Mouse (Mus musculus) frontal cortex, postnatal 25 days (tissue): ENCODE results near the gene Dlx3.

Source experiments
- DNase-seq, 2 experiments: peaks; one replicate each; pipeline ENCODE4 v3.0.0; 2022; ENCODE audit warnings: low spot score in 2 of 2

Dlx3 gene

DNA sequence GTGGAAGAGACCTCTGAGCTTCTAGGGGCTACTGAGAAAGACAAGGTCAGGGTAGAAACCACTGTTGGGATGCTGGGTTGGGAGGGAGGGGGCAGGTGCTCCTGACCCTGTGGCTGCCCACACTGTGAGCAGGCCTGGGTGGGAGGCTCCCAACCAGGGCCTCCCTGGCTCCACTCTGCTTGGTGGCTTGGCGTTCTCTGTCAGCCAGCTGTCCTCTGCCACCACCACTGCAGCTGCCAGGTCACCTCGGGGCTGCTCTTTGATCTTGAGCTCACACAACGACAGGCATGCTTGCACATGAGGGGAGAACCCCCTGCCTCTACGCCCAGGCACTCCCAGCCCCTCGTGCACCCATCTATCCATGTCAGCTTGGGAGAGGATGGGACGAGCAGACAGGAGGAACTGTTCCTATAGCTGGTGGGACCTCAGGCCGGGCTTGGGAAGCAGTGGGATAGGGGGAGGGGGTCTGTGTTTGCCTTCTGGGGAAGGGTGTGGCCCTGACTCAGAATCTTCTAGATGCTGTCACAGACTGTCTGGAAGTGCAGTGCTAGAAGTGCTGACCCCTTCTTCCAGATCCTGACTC is 5.5 kb downstream of the Dlx3 start:
- DNase-seq, result no peak

DNA sequence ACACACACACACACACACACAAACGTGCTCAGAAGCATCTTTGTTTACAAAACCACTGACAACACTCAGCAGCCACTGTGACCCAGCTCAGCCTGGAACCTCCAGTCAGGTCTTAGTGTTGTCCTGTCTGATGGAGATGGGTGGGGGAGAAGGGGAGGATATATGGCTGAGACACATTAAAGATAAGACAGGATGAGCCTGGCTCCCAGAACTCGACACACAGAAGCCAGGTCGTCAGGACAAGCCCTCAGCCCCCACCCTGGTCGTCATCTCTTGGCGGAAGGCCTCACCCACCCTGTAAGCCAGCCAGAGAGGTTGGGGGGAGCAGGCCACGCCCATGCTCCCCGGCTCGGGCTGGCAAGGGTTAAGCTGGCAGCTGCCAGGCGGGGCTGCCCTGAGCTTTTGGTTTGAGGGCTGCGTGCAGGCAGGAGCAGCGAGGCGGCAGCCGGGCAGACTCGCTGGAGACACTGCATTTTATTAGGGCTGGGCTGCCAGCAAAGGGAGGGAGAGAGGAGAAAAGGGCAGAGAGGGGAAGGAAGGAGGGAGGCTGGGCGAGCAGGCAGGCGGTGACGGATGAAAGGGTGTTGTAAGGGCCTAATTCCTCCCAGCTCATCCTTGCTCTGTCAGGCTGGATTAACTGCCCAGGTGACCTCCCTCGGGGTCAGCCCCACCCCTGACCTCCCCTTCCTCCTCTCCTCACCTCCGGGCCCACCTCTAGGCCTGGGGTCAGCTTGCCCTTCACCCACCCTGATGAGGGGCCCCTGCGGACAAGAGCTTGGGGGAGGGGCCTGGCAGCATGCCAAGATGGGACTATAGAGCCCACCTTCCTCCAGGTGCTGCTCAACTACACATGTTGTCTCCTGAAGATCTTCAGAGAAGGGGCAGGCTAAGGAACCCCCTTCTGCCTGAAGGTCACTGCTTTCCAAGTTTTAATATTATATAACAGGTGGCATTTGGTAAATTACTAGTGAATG is 6.6 kb downstream of the Dlx3 start:
- DNase-seq, result no peak

DNA sequence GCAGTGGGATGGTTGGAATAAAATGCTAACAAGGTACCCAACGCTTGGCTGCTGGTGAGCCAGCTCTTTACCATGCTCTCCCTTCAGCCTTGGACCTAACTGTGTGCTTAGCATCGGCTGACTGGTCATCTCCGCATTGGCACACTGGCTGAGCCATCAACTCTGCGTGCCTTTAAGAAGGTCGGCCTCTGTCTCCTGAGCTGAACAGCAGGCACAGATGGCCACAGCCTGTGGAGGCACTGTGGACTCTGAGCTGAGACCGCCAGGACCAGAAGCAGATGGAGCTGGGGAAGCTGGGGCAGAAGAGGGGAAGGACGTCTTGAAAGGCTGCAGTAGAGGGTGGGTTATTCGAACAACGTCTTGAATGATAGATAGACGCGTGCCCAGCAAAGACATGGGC is 8.4 kb downstream of the Dlx3 start:
- no peak for DNase-seq

DNA sequence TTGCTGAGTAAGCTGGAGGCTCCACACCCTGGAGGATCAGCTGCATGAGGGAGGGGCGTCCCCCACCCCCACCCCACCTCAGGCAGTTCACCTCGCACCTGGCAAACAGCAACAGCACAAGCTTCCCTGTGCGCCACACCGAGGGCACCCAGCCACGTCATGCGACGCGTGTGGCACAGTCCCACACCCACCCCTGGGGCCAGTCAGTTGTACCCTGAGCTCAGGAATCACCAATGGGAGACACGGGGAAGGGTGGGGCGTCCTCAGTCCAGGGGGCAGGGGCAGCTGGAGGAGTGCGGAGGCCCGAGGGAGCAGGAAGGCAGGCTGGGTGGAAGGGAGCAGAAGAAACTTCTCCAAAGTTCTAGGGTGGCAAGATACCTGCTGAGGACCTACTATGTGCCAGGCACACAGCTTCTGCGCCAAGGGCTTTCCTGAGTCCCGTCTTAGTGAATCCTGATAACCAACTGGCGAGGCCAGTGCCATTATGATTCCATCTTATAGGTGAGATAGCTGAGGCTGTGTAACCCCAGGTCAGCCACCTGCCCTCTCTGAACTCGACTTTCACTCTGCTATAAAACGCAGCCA is 10.8 kb downstream of the Dlx3 start:
- DNase-seq, result no peak

DNA sequence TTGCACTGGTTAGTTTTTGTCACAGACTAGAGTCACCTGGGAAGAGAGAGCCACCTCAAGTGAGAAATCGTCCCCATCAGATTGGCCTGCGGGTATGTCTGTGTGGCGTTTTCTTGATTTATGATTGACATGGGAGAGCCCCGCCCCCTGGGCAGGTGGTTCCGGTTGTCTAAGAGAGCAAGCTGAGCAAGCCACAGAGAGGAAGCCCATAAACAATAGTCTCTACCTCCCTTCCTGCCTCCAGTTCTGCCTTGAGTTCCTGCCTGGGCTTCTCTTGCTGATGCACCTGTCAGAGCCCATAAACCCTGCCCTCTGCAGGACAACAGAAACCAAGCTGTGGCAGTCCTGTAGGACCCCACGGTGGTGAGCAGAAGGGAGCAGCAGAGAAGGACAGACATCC is 13.4 kb downstream of the Dlx3 start:
- DNase-seq, result no peak

DNA sequence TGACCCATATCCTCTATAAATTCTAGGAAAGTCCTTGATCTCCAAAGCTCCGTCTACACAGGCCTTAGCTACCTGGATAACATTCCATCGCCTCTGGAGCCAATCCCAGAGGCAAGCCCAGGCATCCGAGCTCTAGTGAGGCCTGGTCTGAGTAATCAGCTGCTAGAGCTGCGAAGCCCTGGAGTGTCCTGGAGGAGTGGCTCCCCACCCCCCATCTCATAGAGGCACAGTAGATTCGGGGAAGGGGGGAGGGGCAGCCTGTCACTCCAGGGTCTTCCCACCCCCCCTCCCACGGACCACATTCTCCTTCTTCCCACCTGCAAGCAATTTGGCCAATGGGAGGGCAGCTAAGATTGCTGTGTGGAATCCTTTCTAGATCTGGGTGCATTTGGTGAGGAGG is 17.4 kb downstream of the Dlx3 start:
- DNase-seq, result no peak

DNA sequence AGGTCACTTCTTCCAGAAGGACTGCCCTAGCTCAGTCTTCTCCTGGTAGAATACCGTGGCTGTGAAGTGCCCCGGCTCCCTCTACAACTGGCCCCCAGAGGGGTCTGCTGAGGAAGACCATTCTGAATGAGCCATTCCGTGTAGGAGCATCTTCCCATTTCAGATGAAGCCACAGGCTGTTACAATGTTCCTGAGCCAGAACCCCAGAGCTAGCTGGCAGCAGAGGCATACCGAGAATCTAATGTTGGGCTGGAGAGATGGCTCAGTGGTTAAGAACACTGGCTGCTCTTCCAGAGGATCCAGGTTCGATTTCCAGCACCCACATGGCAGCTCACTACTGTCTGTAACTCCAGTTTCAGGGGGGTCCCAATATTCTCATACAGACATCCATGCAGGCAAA is 20.0 kb downstream of the Dlx3 start:
- DNase-seq, result no peak

DNA sequence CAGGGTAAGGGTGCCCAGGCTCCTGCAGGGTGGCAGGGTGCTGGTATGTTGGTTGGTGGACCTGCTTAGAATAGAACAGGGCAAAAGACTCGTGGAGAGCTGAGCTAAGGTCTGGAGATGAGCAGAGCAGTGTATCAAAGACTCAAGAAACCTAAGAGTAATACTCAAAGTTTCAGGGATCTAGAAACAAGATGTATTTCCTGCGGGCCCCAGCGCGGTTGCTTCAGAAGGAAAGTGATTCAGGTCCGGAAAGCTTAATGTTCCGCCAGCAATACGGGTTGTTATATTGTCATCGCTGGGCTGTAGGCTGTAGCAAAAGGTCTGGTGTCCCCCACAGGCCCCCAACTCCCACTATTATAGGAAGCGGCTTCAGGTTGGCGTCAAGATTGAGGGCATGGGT is 22.3 kb downstream of the Dlx3 start:
- DNase-seq, result no peak

DNA sequence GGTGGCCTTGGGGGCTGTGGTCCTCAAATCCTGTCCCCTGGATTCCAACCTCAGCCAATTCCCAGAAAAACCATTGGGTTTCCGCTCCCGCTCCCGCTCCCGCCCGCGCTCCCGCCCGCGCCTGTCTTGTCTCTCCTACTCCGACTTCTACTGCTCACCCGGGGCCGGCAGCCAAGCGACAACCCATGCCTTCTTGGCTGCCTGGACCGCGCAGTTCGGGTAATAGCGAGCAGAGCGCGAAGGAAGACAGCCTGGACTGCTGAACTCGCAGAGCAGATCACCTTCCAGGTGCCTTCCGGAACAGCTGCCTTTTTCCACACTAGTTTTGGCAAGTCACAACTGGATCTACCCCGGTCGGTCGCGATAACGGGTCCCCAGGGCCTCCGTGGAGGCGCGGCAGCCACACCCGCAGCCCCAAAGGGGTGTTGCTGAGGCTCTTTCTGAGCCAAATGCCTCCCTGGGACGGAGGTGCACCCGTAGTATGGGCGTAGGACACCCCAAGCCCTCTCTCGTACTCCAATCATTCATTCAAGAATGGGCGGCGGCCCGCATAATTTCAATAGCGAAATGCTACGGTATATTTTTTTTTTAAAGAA is 23.2 kb downstream of the Dlx3 start:
- DNase-seq, result no peak

DNA sequence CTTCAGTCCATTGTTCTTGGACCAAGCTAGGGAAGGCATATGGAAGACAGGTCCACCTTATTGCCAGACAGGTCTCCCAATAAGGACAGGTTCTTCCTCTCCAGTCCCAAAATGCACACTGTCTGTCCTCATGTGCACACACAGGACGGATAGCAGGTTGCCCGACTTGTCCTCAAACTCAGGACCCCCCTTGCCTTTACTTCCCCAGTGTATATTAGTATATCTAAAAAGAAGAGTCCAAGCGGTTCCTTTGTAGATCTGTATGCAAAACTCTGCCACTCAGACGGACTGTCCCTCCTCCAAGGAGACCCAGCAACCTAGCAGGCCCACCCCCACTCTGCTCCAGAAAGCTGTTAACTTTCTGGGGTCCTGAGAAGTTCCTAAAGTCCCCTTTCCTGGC is 23.7 kb downstream of the Dlx3 start:
- DNase-seq, result no peak

DNA sequence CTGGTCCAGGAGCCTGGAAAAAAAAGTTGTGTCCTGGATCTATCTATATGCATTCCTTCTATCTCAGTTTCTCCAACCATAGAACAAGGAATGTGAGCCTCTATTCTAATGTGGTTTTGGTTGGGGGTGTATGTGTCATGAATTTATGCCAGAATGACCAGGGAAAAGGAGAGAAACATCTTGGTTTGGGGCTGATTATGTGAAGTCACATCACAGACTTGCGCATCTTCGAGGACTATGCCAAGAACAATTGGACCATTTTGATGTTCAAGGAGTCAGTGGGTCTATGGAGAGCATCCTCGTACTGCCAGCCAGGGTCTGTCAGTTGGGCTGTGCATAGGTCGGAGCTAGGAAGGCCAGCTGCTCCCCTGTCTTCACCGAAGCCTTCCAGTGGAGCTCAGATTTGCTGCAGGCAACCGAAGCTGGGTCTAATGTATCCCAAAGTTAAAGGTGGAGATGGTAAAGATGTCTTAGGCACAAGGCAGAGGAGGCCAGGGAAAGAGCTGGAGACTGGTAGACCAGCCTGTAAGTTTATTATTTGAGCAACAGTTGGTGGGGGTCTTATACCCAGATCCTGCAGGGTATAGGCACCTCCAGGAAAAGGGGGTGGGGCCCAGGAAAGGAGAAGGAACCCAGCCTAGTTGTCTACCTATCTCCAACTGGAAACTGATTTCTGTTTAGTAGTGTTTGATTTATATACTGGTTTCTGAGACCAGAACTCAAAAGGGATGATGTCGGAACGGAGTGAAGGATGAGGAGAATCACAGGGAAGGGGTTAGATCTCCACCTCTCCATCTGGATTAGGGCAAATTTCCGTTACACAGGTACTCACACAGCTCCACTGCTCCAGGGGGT is 24.4 kb downstream of the Dlx3 start:
- DNase-seq, result no peak

DNA sequence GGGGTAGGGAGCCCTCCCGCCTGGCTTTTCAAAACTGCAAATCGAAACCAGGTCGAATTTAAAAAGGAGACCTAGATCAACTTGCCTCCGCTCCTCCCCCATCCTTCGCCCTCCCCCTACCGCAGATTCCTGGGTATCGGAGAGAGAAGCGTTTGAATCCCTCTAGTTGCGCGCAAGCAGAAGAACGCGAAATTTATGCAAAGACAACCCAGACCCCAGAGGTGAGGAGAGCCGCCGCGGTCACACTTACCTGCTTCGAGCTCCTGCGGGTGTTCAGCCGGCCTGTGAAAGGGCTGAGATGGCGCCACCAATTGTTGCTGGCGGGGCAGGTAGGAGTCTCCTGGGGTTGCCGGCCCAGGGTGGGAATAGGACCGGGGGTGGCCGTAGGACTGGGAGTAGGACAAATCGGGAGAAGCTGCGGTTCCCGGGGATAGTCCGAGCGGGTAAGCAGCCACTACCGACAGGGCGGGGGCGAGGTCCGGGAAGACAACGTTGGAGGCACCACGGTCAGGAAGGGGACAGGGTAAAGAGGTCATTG is 25.1 kb downstream of the Dlx3 start:
- no peak for DNase-seq

DNA sequence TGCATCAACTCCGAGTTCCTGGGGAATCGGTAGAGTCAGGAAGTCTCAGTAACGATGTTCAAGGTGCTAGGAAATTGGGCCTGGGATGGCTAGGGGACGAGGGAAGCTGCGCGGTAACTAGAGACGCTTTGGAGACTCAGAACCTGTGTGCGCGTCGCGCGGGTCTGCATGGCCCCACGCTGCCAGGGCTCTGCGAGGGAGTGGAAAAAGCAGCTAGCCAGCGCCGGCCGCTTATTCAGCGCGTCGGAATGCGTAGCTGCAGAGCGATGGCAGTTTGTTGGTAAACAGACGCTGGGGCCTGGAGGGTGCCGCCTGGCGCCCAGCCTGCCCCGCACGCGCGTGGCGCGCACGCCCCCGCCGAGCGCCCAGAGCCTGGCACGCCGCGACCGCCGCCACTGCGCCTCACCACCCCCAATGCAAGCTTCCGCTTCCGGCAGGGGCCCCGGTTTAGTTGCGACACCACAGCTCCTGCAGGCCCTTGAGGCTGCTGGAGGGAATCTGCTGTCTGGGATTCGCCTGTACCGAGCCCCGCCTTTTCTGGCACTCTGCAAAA is 26.0 kb downstream of the Dlx3 start, which contains the start of gene Dlx4:
Gene Dlx4 (minus strand): TSS at position 413 of the 553 bp plus-strand sequence.
- no peak for DNase-seq

DNA sequence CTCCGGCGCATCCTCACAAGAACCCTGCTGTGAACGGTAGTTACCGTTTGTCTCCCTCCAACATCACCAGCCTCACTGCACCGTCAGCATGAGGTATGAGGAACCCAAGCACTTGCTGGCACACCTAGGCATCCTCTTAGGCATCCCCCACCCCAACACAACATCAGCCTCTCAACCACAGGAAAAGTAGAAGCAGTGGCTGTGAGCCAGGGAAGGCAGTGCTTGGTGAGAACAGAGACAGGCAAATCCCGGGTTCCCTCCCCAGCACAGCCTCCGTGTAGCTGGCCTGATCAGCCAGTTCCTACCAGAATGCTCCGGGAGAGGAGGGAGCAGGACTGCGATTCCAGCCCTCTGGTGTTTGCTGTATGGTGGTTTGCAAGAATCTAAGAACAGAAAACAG is 28.8 kb downstream of the Dlx3 start:
- no peak for DNase-seq

DNA sequence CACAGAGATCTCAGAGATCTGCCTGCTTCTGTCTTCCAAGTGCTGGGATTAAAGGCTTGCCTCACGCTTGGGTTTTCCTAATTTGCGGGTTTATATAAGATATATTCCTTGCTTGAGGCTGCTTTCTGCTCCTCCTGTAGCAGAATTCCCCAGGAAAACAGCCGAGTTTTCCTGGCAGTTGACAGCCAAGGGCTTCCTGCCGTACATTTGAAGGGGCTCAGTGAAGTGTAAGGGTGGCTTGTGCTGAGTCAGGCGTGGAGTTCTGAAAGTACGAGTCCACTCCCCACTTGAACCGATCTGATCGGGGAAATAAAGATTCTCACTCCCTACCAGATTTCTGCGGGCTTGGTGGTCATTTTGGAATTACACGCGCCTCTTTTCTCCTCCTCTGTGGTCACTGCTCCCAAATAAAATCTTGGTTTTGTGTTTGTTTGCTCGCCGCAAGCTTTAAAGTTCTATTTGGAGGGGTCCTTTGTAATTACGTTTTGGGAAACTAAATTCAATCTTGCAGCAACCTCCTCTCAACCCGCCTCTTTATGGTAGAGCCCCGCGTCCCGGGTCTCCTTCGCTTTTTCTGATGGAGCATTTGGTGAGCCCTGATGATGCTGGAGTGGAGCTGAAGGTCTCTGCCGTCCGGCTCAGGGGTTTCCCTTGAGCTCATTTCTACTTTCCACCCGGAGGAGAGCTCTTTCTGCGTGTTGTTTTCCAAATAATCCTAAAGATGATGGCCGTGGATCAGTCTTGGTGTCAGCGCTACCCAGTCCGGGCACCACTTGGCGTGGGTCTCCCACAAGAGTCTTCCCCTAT is 29.7 kb downstream of the Dlx3 start:
- no peak for DNase-seq

DNA sequence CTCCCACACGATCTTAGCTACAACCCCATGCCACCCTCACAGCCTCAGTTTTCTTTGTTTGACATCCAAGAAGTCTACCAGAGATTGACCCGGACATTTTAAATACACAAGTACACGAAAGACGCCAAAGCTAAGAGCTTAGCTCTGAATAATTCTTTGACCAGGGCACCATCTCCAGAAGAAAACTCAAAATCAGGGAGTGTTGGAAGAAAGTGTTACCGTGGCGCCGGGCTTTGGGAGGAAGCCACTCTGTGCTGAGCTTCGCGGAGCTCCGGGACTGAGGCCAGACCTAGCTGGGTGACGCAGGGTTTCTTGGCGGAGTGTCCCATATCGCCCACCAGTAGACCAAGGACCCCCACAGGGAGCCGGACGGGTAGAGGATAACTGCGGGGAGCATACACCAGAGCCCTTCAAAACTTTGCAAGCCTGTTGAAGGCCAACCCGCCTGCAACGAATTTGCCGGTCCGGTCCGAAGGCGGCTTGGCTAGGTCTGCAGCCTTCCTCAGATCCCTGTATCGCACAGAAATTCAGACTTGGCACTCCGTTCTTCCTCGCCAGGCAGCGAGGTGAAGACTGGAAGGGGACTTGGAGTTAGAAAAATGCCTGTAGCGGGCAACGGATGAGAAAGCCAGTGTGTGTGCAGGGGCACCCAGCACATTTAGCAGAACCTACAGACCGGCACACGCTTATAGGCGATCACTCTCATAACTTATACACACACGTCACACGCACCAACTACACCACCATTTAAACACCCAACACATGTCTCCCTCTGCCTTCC is 30.5 kb downstream of the Dlx3 start:
- DNase-seq, result no peak

DNA sequence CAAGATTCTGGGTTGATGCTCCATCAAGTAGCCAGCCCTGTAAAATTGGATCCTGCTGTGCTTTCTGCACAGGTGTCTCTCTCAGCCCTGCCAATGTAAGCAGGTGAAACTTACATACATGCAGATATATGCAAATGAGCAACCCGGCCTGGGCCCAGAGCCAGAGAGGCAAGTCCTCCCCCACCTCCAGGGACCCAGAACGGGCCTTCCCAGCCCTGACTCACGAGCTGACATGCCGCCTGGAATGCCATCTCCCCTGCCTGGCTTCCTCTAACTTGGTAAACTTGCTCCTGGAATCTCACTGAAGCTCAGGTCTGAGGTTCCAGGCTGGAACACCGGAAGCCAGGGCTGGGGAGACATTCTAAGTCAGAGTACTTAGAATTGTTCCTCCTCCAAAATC is 33.2 kb downstream of the Dlx3 start:
- DNase-seq, result no peak

DNA sequence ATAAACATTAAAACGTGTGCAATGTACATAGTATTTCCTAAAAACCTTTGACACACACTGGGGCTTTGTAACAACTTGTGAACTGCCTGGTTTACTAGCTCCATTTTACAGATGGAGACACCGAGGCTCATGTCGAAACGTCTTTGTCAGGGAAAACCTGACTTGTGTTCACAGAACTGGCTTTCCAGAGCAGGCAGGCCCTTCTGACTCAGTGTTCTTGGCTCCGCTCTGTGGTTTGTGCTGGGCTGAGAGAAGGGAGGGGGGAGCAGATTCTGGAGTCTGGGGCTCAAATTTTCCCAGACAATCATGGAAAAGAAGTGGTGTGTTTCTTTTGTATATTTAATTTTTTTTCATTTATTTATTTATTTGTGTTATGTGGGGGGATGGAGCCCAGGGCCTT is 33.8 kb downstream of the Dlx3 start:
- DNase-seq, result no peak

DNA sequence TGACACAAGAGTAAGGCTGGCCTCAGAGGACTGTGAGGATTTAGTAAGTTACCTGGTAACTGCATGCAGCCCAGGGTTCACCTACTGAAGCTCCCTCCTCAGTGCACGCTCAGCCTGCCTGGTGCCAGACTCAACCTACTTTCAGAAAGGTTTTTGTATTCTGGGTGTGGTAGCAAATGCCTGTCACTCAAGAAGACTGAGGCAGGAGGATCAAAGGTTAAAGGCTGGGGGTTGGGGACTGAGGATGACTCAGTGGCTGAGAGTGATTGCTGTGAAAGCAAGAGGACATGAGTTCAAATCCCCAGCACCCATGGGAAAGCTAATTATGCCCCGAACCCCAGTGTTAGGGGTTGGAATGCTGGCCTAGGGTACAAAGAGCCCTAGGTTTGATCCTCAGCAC is 35.6 kb downstream of the Dlx3 start:
- DNase-seq, result no peak
